Mouse (Mus musculus): Measurements from ENCODE around the gene Ccdc85a.

DNA sequence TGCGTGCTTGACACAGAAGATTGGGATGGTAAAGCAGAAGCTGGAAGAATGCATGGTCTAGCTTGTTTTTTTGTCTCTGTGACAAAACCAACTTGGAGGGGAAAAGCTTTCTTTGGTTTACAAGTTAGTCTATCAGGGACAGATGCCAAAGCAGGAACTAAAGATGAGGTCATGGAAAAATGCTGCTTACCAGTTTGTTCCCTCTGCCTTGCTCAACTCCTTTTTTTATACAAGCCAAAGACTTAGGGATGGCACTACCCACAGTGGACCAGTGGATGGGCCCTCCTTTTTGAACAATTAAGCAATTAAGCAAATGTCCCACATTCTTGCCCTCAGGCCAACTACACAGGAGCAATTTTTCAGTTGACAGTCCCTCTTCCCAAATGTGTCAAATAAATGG is 42.8 kb downstream of the Ccdc85a start:
- TF ChIP-seq CTCF (IDR thresholded peaks at IDR 0.05; ENCODE audit: control insufficient read depth, insufficient read depth, insufficient replicate concordance, low read depth, low read length) (no peak), POLR2A (IDR thresholded peaks at IDR 0.05; ENCODE audit: control insufficient read depth, low read depth, low read length) (no peak)
